Mouse (Mus musculus): ENCODE data around the gene Vps25. TPM values are rescaled to one million over a fixed set of nuclear protein-coding genes. Genes with fewer than 3 reads are reported as not detected.

The Vps25 gene
- 28.3 TPM for polyA plus RNA-seq (2014; fragmentation: Illumina TruSeq; extraction: RNeasy Lipid Tissue Mini Kit (QIAGEN cat#74804); ENCODE audit: low read depth, low replicate concordance)

GRCm38 (mm10) chr11:101253613-101254389, at the start of gene Vps25:
Gene Vps25 (plus strand): TSS chr11:101253707.

GRCm38 (mm10) chr11:101226065-101226701, 27.3 kb upstream of the Vps25 start, which contains the start of gene Ezh1:
Gene Ezh1 (minus strand): TSS chr11:101226463.

GRCm38 (mm10) chr11:101245855-101246701, 7.4 kb upstream of the Vps25 start, which contains the start of gene Ramp2:
Gene Ramp2 (plus strand): TSS chr11:101246028.

GRCm38 (mm10) chr11:101259948-101260825, 6.7 kb downstream of the Vps25 start, which contains the start of gene Wnk4:
Gene Wnk4 (plus strand): TSS chr11:101260567.

GRCm38 (mm10) chr11:101278223-101279192, 25.0 kb downstream of the Vps25 start, which contains the start of the genes Cntd1 and Coa3:
Gene Cntd1 (plus strand): TSS chr11:101279012.
Gene Coa3 (minus strand): TSS chr11:101279114.

GRCm38 (mm10) chr11:101302004-101302798, 48.7 kb downstream of the Vps25 start, which contains the start of gene Becn1:
Gene Becn1 (minus strand): TSS chr11:101302286.

Other genes starting within 250 kb of the Vps25 start
- gene Atp6v0a1, start 244.3 kb upstream of the Vps25 start, polyA plus RNA-seq (2014; fragmentation: Illumina TruSeq; extraction: RNeasy Lipid Tissue Mini Kit (QIAGEN cat#74804); ENCODE audit: low read depth, low replicate concordance): 31.0 TPM
- 0.98 TPM for gene Naglu, start 183.7 kb upstream of the Vps25 start, polyA plus RNA-seq (2014; fragmentation: Illumina TruSeq; extraction: RNeasy Lipid Tissue Mini Kit (QIAGEN cat#74804); ENCODE audit: low read depth, low replicate concordance)
- 0.62 TPM for gene Hsd17b1, start 175.3 kb upstream of the Vps25 start, polyA plus RNA-seq (2014; fragmentation: Illumina TruSeq; extraction: RNeasy Lipid Tissue Mini Kit (QIAGEN cat#74804); ENCODE audit: low read depth, low replicate concordance)
- gene Coasy, start 171.1 kb upstream of the Vps25 start, polyA plus RNA-seq (2014; fragmentation: Illumina TruSeq; extraction: RNeasy Lipid Tissue Mini Kit (QIAGEN cat#74804); ENCODE audit: low read depth, low replicate concordance): 1.7 TPM
- 8.3 TPM for gene Mlx, start 166.4 kb upstream of the Vps25 start, polyA plus RNA-seq (2014; fragmentation: Illumina TruSeq; extraction: RNeasy Lipid Tissue Mini Kit (QIAGEN cat#74804); ENCODE audit: low read depth, low replicate concordance)
- 124 TPM for gene Psmc3ip, start 158.3 kb upstream of the Vps25 start, polyA plus RNA-seq (2014; fragmentation: Illumina TruSeq; extraction: RNeasy Lipid Tissue Mini Kit (QIAGEN cat#74804); ENCODE audit: low read depth, low replicate concordance)
- gene Retreg3, start 133.8 kb upstream of the Vps25 start, polyA plus RNA-seq (2014; fragmentation: Illumina TruSeq; extraction: RNeasy Lipid Tissue Mini Kit (QIAGEN cat#74804); ENCODE audit: low read depth, low replicate concordance): 14.0 TPM
- 2.5 TPM for gene Tubg1, start 133.8 kb upstream of the Vps25 start, polyA plus RNA-seq (2014; fragmentation: Illumina TruSeq; extraction: RNeasy Lipid Tissue Mini Kit (QIAGEN cat#74804); ENCODE audit: low read depth, low replicate concordance)
- gene Tubg2, start 97.8 kb upstream of the Vps25 start, polyA plus RNA-seq (2014; fragmentation: Illumina TruSeq; extraction: RNeasy Lipid Tissue Mini Kit (QIAGEN cat#74804); ENCODE audit: low read depth, low replicate concordance): 0.22 TPM
- 0.13 TPM for gene Cntnap1, start 83.2 kb upstream of the Vps25 start, polyA plus RNA-seq (2014; fragmentation: Illumina TruSeq; extraction: RNeasy Lipid Tissue Mini Kit (QIAGEN cat#74804); ENCODE audit: low read depth, low replicate concordance)
- gene Plekhh3, start 82.4 kb upstream of the Vps25 start, polyA plus RNA-seq (2014; fragmentation: Illumina TruSeq; extraction: RNeasy Lipid Tissue Mini Kit (QIAGEN cat#74804); ENCODE audit: low read depth, low replicate concordance): not detected
- not detected for gene Ccr10, start 78.3 kb upstream of the Vps25 start, polyA plus RNA-seq (2014; fragmentation: Illumina TruSeq; extraction: RNeasy Lipid Tissue Mini Kit (QIAGEN cat#74804); ENCODE audit: low read depth, low replicate concordance)
- gene Ezh1, start 27.2 kb upstream of the Vps25 start, polyA plus RNA-seq (2014; fragmentation: Illumina TruSeq; extraction: RNeasy Lipid Tissue Mini Kit (QIAGEN cat#74804); ENCODE audit: low read depth, low replicate concordance): 12.7 TPM
- gene Ramp2, start 7.7 kb upstream of the Vps25 start, polyA plus RNA-seq (2014; fragmentation: Illumina TruSeq; extraction: RNeasy Lipid Tissue Mini Kit (QIAGEN cat#74804); ENCODE audit: low read depth, low replicate concordance): 1.1 TPM
- gene Wnk4, start 6.9 kb downstream of the Vps25 start, polyA plus RNA-seq (2014; fragmentation: Illumina TruSeq; extraction: RNeasy Lipid Tissue Mini Kit (QIAGEN cat#74804); ENCODE audit: low read depth, low replicate concordance): 1.5 TPM
- gene Cntd1, start 25.3 kb downstream of the Vps25 start, polyA plus RNA-seq (2014; fragmentation: Illumina TruSeq; extraction: RNeasy Lipid Tissue Mini Kit (QIAGEN cat#74804); ENCODE audit: low read depth, low replicate concordance): 172 TPM
- 4.0 TPM for gene Coa3, start 25.4 kb downstream of the Vps25 start, polyA plus RNA-seq (2014; fragmentation: Illumina TruSeq; extraction: RNeasy Lipid Tissue Mini Kit (QIAGEN cat#74804); ENCODE audit: low read depth, low replicate concordance)
- gene Becn1, start 48.6 kb downstream of the Vps25 start, polyA plus RNA-seq (2014; fragmentation: Illumina TruSeq; extraction: RNeasy Lipid Tissue Mini Kit (QIAGEN cat#74804); ENCODE audit: low read depth, low replicate concordance): 78.8 TPM
- 427 TPM for gene Psme3, start 62.5 kb downstream of the Vps25 start, polyA plus RNA-seq (2014; fragmentation: Illumina TruSeq; extraction: RNeasy Lipid Tissue Mini Kit (QIAGEN cat#74804); ENCODE audit: low read depth, low replicate concordance)
- 0.48 TPM for gene Aoc2, start 71.4 kb downstream of the Vps25 start, polyA plus RNA-seq (2014; fragmentation: Illumina TruSeq; extraction: RNeasy Lipid Tissue Mini Kit (QIAGEN cat#74804); ENCODE audit: low read depth, low replicate concordance)
- gene Aoc3, start 76.9 kb downstream of the Vps25 start, polyA plus RNA-seq (2014; fragmentation: Illumina TruSeq; extraction: RNeasy Lipid Tissue Mini Kit (QIAGEN cat#74804); ENCODE audit: low read depth, low replicate concordance): 2.1 TPM
- gene G6pc, start 113.9 kb downstream of the Vps25 start, polyA plus RNA-seq (2014; fragmentation: Illumina TruSeq; extraction: RNeasy Lipid Tissue Mini Kit (QIAGEN cat#74804); ENCODE audit: low read depth, low replicate concordance): not detected
- 4.6 TPM for gene Aarsd1, start 163.9 kb downstream of the Vps25 start, polyA plus RNA-seq (2014; fragmentation: Illumina TruSeq; extraction: RNeasy Lipid Tissue Mini Kit (QIAGEN cat#74804); ENCODE audit: low read depth, low replicate concordance)
- 0.41 TPM for gene Gm27029, start 171.1 kb downstream of the Vps25 start, polyA plus RNA-seq (2014; fragmentation: Illumina TruSeq; extraction: RNeasy Lipid Tissue Mini Kit (QIAGEN cat#74804); ENCODE audit: low read depth, low replicate concordance)
- 1.9 TPM for gene Rundc1, start 171.4 kb downstream of the Vps25 start, polyA plus RNA-seq (2014; fragmentation: Illumina TruSeq; extraction: RNeasy Lipid Tissue Mini Kit (QIAGEN cat#74804); ENCODE audit: low read depth, low replicate concordance)
- gene Ptges3l, start 171.6 kb downstream of the Vps25 start, polyA plus RNA-seq (2014; fragmentation: Illumina TruSeq; extraction: RNeasy Lipid Tissue Mini Kit (QIAGEN cat#74804); ENCODE audit: low read depth, low replicate concordance): 14.0 TPM
- gene Rpl27, start 188.6 kb downstream of the Vps25 start, polyA plus RNA-seq (2014; fragmentation: Illumina TruSeq; extraction: RNeasy Lipid Tissue Mini Kit (QIAGEN cat#74804); ENCODE audit: low read depth, low replicate concordance): 23.8 TPM
- 0.25 TPM for gene Ifi35, start 194.7 kb downstream of the Vps25 start, polyA plus RNA-seq (2014; fragmentation: Illumina TruSeq; extraction: RNeasy Lipid Tissue Mini Kit (QIAGEN cat#74804); ENCODE audit: low read depth, low replicate concordance)
- gene Rnd2, start 211.3 kb downstream of the Vps25 start, polyA plus RNA-seq (2014; fragmentation: Illumina TruSeq; extraction: RNeasy Lipid Tissue Mini Kit (QIAGEN cat#74804); ENCODE audit: low read depth, low replicate concordance): 12.6 TPM
- gene Vat1, start 212.5 kb downstream of the Vps25 start, polyA plus RNA-seq (2014; fragmentation: Illumina TruSeq; extraction: RNeasy Lipid Tissue Mini Kit (QIAGEN cat#74804); ENCODE audit: low read depth, low replicate concordance): 2.6 TPM